Mouse (Mus musculus): ENCODE measurements around the gene Dap3. TPM values are rescaled to one million over a fixed set of nuclear protein-coding genes. Genes with fewer than 3 reads are reported as not detected.
"Not testable (repeated sequence)": the region's sequence is repeated elsewhere in the genome, so short reads cannot be mapped to it uniquely, and the experiment has no call there.

Dap3 gene
- 100 to 1,000 TPM; 101 to 125 (median 112) TPM for total RNA-seq (2022)

DNA sequence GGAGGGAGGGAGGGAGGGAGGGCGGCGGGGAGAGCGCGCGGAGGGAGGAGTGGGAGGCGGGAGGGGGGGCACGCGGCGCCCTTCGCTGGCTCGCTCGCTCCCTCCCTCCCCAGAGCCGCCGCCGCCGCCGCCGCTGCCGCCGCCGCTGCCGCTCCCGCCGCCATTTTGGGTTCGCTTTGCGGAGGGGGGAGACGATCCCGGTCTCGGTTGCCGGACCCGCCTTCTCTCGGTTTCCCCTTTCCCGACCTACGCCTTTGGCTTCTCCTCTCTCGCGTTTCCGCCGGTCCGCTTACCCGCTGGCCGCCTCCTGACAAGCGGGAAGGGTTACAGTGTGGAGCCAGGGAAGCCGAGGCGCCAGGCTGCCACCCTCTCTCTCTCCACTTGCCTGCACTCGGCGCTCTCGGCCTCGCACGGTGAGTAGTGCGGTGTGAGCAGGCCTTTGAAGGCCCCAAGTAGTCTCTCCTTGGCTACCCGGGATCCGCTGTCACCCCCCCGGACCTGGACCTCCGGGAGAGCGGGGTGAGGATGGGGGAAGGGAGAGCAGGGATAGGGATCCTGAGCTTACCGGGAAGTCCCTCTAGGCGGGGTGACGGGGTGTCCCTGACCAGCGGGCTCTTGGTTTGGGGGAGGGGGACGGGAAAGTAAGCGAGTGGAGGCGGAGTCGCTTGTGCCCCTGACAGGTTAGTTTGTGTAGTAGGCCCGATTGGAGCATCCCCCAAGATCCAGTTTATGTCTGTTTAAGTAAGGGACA lies at the start of gene Dap3, which contains the start of gene Ash1l:
Gene Dap3 (minus strand): TSS at position 606 of the 751 bp plus-strand sequence.
Gene Ash1l (plus strand): TSS at position 47 of the 751 bp plus-strand sequence.
- DNase-seq (ENCODE audit: low spot score in 2 of 2): peak; percentile 64 to 68

DNA sequence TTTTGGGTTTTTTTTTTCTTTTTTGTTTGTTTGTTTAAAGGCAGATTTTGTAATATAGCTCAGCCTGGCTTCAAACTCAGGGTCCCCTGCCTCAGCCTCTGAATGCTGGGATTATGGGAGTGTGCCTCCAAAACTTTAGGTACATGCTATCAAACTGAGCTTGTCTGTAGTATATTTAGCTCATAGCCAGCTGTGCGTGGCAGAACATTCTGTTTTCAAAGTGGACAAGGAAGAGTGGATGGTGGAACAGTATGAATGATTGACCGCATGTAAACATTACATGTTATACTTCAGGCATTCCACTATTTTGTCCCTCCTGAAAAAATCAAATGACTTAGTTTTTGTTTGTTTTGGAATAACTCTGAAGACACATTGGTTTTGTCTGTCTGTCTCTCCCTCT lies 41.8 kb upstream of the Dap3 start:
- DNase-seq (ENCODE audit: low spot score in 2 of 2): no peak

DNA sequence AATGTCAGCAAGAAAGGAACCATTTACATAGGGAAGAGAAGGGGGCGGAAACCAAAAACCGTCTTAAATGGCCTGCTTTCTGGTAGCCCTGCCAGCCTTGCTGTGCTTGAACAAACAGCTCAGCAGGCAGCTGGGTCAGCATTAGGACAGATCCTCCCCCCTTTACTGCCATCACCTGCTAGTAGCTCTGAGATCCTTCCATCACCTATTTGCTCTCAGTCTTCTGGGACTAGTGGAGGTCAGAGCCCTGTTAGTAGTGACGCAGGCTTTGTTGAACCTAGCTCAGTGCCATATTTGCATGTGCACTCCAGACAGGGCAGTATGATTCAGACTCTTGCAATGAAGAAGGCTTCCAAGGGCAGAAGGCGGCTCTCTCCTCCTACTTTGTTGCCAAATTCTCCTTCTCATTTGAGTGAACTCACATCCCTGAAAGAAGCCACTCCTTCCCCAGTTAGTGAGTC lies 33.0 kb upstream of the Dap3 start:
- no peak for DNase-seq (ENCODE audit: low spot score in 2 of 2)

DNA sequence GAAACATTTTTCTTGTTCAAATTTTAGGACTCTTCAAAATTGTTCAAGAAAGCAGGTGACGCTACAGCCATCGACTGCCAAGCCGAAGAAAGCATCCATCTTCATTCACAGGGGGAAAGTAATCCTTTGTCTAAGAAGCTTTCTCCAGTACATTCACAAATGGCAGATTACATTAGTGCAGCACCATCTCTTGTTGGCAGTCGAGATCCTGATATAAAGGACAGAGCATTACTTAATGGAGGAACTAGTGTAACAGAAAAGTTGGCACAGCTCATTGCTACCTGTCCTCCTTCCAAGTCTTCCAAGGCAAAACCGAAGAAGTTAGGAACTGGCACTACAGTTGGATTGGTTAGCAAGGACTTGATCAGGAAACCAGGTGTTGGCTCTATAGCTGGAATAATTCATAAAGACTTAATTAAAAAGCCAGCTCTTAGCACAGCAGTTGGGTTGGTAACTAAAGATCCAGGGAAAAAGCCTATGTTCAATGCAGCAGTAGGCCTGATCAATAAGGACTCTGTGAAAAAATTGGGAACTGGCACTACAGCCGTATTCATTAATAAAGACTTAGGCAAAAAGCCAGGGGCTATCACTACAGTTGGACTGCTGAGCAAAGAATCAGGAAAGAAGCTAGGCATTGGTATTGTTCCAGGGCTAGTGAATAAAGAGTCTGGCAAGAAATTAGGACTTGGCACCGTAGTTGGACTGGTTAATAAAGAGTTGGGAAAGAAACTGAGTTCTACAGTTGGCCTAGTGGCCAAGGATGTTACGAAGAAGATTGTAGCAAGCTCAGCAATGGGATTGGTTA lies 30.4 kb upstream of the Dap3 start:
- peak in 1 of 2 experiments; percentile 15 for DNase-seq (ENCODE audit: low spot score in 2 of 2)

DNA sequence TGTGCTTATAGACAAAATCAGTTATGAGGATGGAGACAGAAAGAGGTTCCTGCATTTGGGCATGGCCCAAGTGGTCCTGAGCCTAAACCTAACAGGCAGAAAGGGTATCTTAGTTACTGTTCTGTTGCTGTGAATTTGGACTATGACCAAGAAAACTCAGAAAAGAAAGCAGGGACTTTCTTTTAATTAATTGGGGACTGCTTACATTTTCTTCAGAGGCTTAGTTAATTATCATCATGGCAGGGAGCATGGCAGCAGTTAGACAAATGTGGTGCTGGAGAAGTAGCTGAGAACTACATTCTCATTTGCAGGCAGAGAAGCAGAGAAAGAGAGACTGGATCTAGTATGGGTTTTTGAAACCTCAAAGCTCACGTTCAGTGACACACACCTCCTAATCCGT lies 24.0 kb upstream of the Dap3 start:
- DNase-seq (ENCODE audit: low spot score in 2 of 2): no peak

DNA sequence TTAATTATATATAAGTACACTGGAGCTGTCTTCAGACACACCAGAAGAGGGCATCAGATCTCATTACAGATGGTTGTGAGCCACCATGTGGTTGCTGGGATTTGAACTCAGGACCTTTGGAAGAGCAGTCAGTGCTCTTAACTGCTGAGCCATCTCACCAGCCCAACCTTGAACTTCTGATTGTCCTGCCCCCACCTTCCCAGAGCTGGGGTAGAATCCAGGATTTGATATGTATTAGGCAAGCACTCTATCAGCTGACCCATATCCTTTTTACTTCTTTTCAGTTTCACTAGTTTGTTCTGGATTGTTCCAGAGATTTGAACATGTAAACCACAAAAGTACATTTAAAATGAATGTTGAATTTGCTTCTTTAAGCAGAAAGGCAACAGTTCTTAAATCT lies 12.2 kb upstream of the Dap3 start:
- not testable (repeated sequence) for DNase-seq (ENCODE audit: low spot score in 2 of 2)

DNA sequence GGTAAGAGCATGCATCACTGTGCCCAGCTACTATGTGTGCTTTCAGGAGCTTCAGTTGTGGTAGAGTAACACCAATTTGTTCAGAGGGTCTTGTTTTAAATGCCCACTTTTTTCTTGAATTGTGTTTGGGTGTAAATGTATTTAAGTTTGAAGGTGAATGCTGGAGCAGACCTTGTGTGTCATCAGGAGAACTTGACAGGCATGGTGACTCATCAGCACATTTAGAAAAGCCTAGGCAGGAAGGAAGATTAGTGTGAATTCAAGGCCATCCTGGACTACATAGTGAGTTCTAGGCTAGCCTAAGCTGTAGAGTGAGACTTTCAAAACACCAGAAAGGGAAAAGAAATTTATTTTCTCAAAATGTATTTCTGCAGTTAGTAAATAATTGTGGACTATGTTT lies 2.8 kb upstream of the Dap3 start:
- DNase-seq (ENCODE audit: low spot score in 2 of 2): no peak

DNA sequence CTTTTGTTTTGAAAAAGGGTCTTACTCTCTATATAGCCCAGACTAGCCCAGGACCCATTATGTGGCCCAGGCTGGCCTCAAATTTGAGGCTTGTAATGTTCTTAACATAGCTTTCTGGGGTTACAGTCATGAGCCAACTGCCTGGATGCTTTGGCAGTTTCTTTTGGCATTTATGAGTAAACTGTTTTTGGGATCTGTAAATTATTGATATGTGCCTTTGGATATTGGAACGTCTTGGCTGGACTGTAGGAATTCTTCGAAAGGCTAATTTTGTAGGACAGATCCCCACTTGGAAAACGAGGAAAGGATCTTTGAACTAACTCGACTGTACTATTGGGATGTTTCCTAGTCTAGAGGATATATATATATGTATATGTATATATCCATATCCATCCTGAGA lies 2.3 kb upstream of the Dap3 start:
- DNase-seq (ENCODE audit: low spot score in 2 of 2): no peak

DNA sequence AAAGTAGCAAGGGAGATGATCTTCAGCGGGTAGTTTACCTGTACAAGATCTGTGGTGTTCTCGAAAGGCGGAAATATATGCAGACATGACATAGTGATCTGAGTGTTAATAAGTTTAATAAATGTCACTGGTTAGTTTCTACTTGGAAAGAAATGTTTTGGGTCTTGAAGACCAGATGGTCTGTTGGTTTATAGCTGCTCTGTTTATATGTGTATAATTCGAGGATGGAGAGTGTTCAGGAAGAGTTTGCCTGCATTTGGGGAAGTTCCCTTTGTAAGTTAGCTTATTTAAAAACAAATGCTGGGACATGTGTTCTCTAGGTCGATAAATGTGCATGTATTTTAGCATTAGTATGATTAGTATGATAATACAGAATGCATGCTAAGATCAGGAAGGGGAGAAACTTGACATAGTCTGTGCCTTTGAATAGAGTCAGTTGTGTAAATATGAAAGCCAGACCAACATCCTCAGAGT lies 383 bp upstream of the Dap3 start:
- no peak for DNase-seq (ENCODE audit: low spot score in 2 of 2)

DNA sequence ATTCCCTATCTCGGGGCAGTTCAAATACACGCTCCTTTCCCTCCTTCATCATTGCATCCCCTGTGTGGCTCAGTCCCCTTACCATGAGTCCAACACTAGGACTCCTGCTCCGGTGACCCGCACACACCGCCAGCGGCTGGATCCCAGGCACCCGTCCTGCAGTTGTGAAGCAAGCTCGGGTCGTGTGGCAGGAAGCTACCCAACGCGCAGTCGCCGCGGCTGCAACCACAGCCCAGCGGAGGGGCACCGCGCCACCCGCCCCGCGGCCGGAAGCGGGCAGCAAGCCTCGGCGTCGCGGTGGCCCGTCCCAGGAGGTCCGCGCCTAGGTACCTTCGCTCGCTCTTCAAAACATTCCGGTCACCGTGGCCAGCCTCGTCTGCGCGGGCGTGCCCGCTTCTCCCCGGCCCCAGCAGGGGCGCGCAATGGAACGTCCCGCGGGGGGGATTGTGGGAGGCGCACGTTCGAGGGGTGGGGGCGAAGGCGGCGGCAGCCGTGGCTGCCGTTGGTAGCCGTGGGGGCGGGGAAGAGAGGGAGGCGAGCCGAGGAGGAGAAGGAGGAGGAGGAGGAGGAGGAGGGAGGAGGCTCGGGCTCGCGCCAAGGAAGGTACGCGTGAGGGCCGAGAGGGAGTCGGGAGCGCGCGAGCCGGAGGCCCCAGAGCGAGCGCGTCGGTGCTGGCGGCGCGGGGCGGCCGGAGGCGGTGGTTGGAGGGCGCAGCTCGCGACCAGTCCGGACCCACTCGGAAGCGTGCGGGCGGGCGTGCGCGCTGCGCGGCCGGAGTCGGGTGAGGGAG lies 1.0 kb downstream of the Dap3 start:
- peak; percentile 76 to 77 for DNase-seq (ENCODE audit: low spot score in 2 of 2)

DNA sequence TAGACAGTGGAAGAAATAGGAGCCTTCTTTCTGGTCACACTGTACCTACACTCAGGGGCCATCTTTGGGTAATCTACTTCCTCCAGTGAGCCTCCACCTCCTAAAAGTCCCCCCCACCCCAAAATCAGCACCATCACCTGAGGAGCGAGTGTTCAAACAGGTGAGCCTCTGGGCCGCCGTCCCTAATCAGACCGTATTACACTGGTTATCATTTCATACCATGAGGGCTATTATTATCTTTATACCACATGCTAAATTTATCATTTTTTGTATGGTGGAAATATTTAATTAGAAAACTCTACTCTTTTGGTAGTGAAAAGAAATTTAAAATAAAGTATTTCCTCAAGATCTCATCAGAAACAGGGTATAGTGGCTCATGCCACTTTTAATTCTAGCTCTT lies 6.9 kb downstream of the Dap3 start:
- no peak for DNase-seq (ENCODE audit: low spot score in 2 of 2)

DNA sequence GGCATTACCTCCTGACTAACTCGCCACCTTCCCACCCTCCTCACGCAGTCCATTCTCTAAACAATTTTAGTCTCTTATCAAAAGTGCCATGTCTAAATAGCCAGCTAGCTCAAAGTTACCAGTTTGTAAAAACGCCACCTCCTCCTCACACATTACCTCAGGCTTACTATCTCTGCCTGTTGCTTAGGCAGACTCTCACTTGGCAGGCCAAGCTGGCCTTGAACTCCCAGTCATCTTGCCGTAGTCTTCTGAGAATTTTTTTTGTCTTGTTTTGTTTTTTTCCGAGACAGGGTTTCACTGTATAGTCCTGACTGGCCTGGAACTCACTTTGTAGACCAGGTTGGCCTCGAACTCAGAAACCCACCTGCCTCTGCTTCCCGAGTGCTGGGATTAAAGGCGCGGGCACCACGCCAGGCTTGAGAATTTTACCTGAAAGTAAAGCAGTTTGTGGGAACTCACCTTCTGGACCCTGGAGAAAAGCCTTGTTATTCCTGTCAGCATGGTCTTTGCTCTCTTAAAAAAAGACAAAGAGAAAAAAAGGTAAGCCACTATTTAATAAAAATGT lies 8.6 kb downstream of the Dap3 start:
- no peak for DNase-seq (ENCODE audit: low spot score in 2 of 2)

DNA sequence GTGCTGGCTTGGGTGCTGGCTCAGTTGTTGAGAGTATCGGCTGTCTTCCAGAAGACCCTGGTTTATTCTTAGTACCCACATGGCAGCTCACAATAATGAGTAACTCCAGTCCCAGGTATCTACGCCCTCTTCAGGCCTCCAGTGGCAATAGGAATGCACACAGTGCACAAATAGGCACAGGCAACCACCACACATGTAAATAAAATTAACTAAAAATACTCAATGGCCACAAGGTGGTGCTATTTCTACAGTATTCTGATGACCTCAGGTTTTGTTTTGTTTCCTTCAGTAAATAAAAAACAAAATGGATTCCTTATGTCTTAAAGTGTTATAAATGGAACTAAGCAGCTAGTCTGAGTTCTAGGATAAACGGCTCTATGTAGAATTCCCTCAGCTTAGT lies 11.2 kb downstream of the Dap3 start:
- DNase-seq (ENCODE audit: low spot score in 2 of 2): no peak

DNA sequence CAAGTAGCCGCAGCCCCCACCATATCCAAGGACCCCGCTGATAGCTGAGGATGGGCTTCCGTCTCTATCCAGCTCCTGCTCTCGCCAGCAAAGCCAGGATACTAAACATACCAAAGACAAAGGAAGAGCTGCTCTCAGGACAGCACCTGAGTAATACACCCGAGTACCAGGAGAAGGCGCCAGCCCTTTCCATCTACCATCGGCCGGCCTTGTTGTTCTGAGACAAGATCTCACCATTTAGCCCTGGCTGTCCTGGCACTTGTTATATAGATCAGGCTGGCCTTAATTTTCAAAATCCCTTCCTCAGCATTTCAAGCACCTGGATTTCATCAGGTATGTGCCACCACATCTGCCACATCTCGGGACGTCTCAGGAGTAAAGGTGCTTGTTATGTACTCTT lies 11.9 kb downstream of the Dap3 start:
- DNase-seq (ENCODE audit: low spot score in 2 of 2): no peak

DNA sequence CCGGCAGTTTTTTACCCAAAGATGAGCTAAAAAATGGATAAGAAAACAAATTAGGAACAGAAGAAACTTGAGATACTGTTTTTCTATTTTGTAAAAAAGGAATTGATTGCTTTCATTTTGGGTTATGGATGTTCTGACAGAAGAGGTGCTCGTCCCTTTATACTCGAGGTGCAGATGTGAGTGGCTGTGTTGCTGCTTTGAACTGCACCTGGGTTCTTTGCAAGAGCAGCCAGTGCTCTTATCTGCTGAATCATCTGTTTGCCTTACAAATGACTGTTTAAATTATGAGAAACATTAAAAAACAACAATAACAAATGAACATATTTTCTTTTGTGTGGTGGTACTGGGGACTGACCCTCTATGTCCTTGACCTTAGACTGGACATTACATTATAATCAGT lies 21.5 kb downstream of the Dap3 start:
- DNase-seq (ENCODE audit: low spot score in 2 of 2): no peak

DNA sequence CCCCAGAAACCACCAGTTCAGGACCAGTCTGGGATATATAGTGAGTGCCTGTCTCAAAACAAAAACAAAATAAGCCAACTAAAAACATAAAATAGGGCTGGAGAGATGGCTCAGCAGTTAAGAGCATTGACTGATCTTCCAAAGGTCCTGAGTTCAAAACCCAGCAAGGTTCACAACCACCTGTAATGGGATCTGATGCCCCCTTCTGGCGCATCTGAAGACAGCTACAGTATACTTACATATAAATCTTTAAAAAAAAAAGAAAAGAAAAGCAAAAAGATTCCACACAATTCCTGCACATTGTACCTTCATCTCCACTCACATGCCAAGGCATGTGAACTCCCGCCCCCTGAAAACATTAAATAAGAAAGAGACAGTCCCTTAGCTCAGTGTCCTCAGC lies 25.3 kb downstream of the Dap3 start:
- DNase-seq (ENCODE audit: low spot score in 2 of 2): no peak

DNA sequence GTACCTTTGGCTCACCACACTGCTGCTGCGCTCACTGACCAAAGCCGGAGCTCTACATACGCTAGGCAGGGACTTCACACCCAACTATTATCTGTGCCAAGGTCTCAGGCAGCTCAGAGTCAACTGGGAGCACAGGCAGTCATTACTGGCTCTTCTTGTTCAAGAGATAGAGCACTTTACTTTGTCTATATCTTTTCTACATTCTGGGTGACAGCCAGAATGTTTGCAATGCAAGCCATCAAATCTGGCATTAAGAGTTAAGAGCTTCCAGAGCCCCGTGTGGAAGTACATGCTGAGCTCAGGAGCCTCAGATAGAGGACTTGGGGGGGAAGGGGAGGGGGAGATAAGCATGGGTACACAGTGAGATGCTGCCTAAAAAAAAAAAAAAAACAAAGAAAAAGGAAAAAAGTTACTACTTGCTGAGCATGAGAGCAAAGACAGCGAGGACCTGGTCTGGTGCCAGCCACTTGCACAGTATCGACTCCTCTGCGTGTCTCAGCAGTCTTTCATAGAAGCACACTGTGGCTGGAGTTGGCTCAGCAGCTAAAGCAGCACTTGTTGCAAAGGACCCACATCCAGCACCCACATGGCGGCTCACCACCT lies 26.9 kb downstream of the Dap3 start:
- DNase-seq (ENCODE audit: low spot score in 2 of 2): no peak

DNA sequence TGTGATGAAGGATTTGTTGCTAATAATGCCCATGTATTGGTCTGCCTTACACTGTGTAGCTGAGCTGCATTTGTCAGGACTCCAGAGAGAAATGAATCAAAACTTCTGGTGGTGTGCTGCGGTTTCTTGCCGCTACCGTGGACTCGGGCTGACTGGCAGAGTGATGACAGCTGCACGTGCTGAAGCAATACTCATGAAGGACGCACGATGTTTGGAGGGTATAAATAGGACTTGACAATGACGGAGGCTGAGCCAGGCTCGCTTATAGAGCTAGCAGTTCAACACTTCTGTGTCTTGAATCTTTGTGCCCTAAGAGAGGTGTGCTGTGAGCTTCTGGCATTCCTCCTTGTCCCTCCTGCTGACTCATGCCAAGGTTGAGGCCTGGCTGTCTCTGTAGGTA lies 29.6 kb downstream of the Dap3 start:
- no peak for DNase-seq (ENCODE audit: low spot score in 2 of 2)

DNA sequence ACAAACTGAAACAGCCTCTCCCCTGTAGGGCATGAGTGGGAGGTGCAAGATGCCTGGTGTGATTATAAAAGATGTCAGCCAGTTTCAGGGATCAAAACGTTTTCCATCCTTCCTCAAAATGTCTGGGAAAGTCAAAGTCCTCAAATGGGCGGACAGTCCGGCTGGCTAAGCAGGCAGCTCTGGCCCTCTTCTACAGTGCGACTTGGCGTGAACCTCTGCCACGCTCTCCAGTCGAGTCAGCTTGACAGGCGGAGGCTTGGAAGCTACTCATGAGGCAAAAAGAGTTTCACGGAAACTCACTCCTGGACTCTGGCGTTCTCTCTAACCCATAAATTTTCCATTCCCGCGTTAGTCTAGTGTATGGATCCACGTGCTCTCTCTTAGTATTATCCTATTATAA lies 32.0 kb downstream of the Dap3 start:
- DNase-seq (ENCODE audit: low spot score in 2 of 2): no peak

DNA sequence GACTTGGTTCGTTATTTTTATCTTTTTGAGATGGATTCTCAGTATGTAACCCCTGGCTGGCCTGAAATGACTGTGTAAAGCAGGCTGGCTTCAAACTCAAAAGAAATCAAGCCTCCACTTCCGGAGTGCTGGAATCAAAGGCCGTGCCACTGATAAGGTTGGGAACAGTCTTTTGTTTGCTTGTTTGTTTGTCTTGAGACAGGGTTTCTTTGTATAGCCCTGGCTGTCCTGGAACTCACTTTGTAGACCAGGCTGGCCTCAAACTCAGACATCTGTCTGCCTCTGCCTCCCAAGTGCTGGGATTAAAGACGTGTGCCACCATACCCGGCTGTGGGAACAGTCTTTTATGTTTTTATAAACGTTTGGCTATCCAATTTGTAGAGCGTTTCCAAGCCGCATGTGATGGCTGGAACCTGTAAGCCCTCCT lies 36.6 kb downstream of the Dap3 start:
- no peak for DNase-seq (ENCODE audit: low spot score in 2 of 2)
